Mouse (Mus musculus) brain, embryonic 14.5 days (tissue): Measurements from ENCODE around the gene Bud13.

Source experiments
- CTCF ChIP-seq: fragments of 200-500 bp; IDR thresholded peaks from 2 replicates; pipeline ENCODE4 v1.5.1; 2012; ENCODE audit warnings: inconsistent platforms, mild to moderate bottlenecking, moderate library complexity, borderline replicate concordance; ENCODE audit not compliant: insufficient read depth, insufficient read length; ENCODE audit errors: extremely low read depth
- POLR2A ChIP-seq: fragments of 200-500 bp; IDR thresholded peaks from 2 replicates; pipeline ENCODE4 v1.6.1; 2012; ENCODE audit warnings: mild to moderate bottlenecking, inconsistent platforms, borderline replicate concordance; ENCODE audit not compliant: poor library complexity, insufficient read depth, insufficient read length, severe bottlenecking; ENCODE audit errors: extremely low read depth

DNA sequence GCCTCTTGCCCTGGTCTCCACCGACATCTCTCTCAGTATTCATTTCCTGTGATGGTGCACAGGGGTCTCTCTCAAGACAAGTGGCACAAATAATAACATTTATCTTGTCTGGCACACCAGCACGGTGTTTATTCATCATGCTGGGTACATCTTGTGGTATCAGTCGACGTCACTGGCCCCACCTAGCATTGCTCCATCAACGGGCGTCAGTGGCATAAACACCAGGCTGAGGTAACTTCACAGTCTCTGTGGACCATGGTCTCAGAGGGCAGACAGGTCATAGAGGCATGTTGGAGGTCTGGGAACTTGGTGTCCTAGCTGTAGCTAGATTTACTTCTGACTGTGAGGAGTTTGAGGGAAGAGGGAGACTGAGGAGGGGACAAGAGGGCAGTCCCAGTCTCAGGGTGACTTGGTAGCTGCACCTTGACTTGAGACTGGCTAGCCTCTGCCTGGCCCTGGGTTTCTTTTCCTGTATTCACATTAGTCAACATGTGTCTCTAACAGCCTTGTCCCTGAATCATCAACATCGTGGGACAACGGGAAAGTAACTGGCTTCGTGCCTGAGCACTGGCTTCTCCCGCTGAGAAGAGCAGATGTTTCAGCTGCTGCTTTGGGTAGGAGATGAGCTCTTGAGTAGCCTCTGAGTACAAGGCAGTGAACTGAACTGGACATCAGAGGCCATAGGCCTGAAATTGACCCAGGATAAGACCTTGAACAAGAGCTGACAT is 26.0 kb upstream of the Bud13 start:
- TF ChIP-seq CTCF (no peak), POLR2A (no peak)
